Mouse (Mus musculus) erythroblast, adult 5-6 weeks (primary cell): ENCODE results near the gene Zic4. TPM values are rescaled to one million over a fixed set of nuclear protein-coding genes. Genes with fewer than 3 reads are reported as not detected.

Experiments used
- ATAC-seq: replicated peaks from 2 replicates; pipeline ENCODE4 v1.8.0; 2016; ENCODE audit warnings: moderate number of reproducible peaks, mild to moderate bottlenecking, moderate TSS enrichment, inconsistent platforms; ENCODE audit not compliant: poor library complexity, low FRiP score, severe bottlenecking
- total RNA-seq, 2 experiments: library from RNA; stranded (forward) in 1 of 2; stranded (reverse) in 1 of 2; fragments of 150-400 nt in 1 of 2; fragments of 200-764, 138-1000 nt in 1 of 2; gene quantifications; 2 replicates each; pipeline versions ENCODE4 v1.2.3 to v1.2.4; 2015 to 2017; ENCODE audit warnings: low replicate concordance in 2 of 2

Zic4 gene
- total RNA-seq, 2 experiments from 2014 or later: not detected

- no peak for ATAC-seq
Observed at GRCm38 (mm10) chr9:91361033-91361855, 969 bp upstream of the Zic4 start.

GRCm38 (mm10) chr9:91363011-91363730 lies 958 bp downstream of the Zic4 start:
- no peak for ATAC-seq

GRCm38 (mm10) chr9:91363814-91364126 lies 1.6 kb downstream of the Zic4 start:
- no peak for ATAC-seq

- ATAC-seq: no peak
Observed at GRCm38 (mm10) chr9:91364127-91364970, 2.1 kb downstream of the Zic4 start.

- ATAC-seq: no peak
Observed at GRCm38 (mm10) chr9:91364971-91365501, 2.8 kb downstream of the Zic4 start.

- ATAC-seq: no peak
Observed at GRCm38 (mm10) chr9:91365664-91366063, 3.5 kb downstream of the Zic4 start, which contains the start of gene Zic1. Gene Zic1, minus strand, starts transcription at chr9:91365810.

- no peak for ATAC-seq
Observed at GRCm38 (mm10) chr9:91366226-91366998, 4.2 kb downstream of the Zic4 start.

- ATAC-seq: no peak
Observed at GRCm38 (mm10) chr9:91366999-91367811, 5.0 kb downstream of the Zic4 start.

GRCm38 (mm10) chr9:91368150-91368549 lies 5.9 kb downstream of the Zic4 start:
- ATAC-seq: no peak

- ATAC-seq: no peak
Observed at GRCm38 (mm10) chr9:91368946-91369292, 6.7 kb downstream of the Zic4 start.

GRCm38 (mm10) chr9:91369293-91369991 lies 7.2 kb downstream of the Zic4 start:
- ATAC-seq: no peak

GRCm38 (mm10) chr9:91370191-91370708 lies 8.0 kb downstream of the Zic4 start:
- ATAC-seq: no peak

GRCm38 (mm10) chr9:91371011-91371410 lies 8.8 kb downstream of the Zic4 start:
- no peak for ATAC-seq

- ATAC-seq: no peak
Observed at GRCm38 (mm10) chr9:91371608-91372007, 9.4 kb downstream of the Zic4 start.

GRCm38 (mm10) chr9:91373811-91374575 lies 11.8 kb downstream of the Zic4 start:
- no peak for ATAC-seq

GRCm38 (mm10) chr9:91374665-91375064 lies 12.5 kb downstream of the Zic4 start:
- no peak for ATAC-seq
